Mouse (Mus musculus): ENCODE measurements at regions not wholly inside any gene's neighbourhood (a gene's known extent, or its start where the extent isn't known, plus 50 kb on each side); places are given as distances from the start of the nearest gene placed in this dataset.

DNA sequence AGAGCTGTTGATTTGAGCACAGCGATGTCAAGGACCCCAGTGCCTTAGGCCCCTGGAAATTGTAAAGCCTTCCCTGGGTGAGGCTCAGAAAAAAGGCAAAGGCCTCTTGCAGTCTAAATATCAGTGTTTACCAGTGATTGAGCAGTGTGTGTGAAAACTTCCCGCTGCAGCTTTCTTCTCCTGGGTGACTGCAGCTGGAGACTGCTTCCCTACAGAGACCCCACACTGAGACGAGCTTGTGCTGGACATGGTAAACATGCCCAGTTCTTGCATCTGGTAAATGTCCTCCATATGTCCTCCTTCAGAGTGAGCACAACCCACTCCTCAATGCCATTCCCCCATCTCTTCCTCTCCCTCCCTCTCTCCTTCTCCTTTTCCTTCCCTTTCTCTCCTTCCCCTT lies 58.8 kb upstream of the Igfbp3 start:
- no peaks in the 10 kb centered on the region for H3K9me3 ChIP-seq (replicated peaks; ENCODE audit: control insufficient read depth, low read length)
- H3K4me2 ChIP-seq (ENCODE audit: low read depth, low read length) = no peak overlapping the region
- no peak for ATAC-seq (replicated peaks; ENCODE audit: insufficient number of reproducible peaks, low FRiP score, low TSS enrichment, low read depth)
- H3K4me3 ChIP-seq (ENCODE audit: low read depth, low read length) = no peak overlapping the region
- WGBS = 34% methylated on average over 3 of the region's 3 CpGs
- H3K4me1 ChIP-seq (ENCODE audit: control insufficient read depth, insufficient read depth, low read length) = no peaks in the 10 kb centered on the region
- no peak overlapping the region for H3K27ac ChIP-seq (replicated peaks; ENCODE audit: low read depth, low read length)
- no peak overlapping the region for H3K9ac ChIP-seq (replicated peaks; ENCODE audit: low read length)
- no peaks in the 10 kb centered on the region for H3K36me3 ChIP-seq (replicated peaks; ENCODE audit: control insufficient read depth, insufficient read depth, low read depth, low read length)
- H3K27me3 ChIP-seq (ENCODE audit: control insufficient read depth, insufficient read depth, low read length) = no peaks in the 10 kb centered on the region
- DNase-seq (ENCODE audit: low spot score) = peak; percentile 15

DNA sequence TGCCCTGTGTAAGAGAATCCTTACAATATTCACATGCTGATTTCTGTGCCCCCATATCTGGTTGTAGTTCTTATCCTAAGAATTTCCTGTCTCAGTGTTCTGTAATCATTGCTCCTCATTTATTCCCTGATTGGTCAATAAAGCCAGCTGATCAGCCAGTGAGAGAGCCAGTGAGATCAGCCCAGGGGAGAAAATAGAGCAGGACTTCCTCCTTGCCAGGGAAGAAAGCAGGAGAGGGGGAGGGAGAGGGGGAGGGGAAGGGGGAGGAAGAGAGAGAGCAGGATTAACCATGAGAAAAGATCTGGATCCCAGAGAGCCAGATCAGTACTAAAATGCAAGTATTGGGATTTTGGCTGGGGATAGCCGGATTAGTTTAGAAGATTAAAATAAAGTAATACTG lies 57.2 kb upstream of the Igfbp3 start:
- no peak overlapping the region for H3K9ac ChIP-seq (replicated peaks; ENCODE audit: low read length)
- H3K36me3 ChIP-seq (replicated peaks; ENCODE audit: control insufficient read depth, insufficient read depth, low read depth, low read length) = no peaks in the 10 kb centered on the region
- no peak overlapping the region for H3K4me3 ChIP-seq (ENCODE audit: low read depth, low read length)
- H3K27ac ChIP-seq (replicated peaks; ENCODE audit: low read depth, low read length) = no peak overlapping the region
- DNase-seq (ENCODE audit: low spot score) (no peak), ATAC-seq (replicated peaks; ENCODE audit: insufficient number of reproducible peaks, low FRiP score, low TSS enrichment, low read depth) (no peak)
- H3K4me2 ChIP-seq (ENCODE audit: low read depth, low read length) = no peak overlapping the region
- H3K9me3 ChIP-seq (replicated peaks; ENCODE audit: control insufficient read depth, low read length) = no peaks in the 10 kb centered on the region
- no peaks in the 10 kb centered on the region for H3K4me1 ChIP-seq (ENCODE audit: control insufficient read depth, insufficient read depth, low read length)
- no peaks in the 10 kb centered on the region for H3K27me3 ChIP-seq (ENCODE audit: control insufficient read depth, insufficient read depth, low read length)
- 87% methylated on average over 1 of the region's 1 CpGs for WGBS

DNA sequence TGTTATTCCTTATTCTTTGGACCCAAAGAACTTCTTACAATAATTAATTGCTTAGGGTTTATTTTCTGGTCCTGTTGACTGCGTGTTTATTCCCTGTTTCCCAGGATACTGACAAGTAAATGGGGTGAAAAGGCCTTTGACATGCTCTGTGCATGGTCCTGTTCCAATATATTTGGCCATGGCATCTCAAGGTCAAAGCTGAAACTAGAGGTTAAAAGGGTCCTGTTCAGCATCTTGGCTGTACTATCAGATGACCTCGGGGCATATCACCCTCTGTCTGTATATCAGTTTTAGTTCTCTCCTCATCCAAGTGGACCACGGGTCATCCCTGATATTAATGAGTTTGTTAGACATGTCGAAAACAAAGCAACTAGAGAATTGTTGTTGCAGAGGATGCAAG lies 50.2 kb upstream of the Igfbp3 start:
- no peak overlapping the region for H3K4me2 ChIP-seq (ENCODE audit: low read depth, low read length)
- no peak overlapping the region for H3K4me3 ChIP-seq (ENCODE audit: low read depth, low read length)
- H3K27me3 ChIP-seq (ENCODE audit: control insufficient read depth, insufficient read depth, low read length) = no peaks in the 10 kb centered on the region
- no peaks in the 10 kb centered on the region for H3K4me1 ChIP-seq (ENCODE audit: control insufficient read depth, insufficient read depth, low read length)
- no peak overlapping the region for H3K9ac ChIP-seq (replicated peaks; ENCODE audit: low read length)
- 86% methylated on average over 4 of the region's 4 CpGs for WGBS
- H3K36me3 ChIP-seq (replicated peaks; ENCODE audit: control insufficient read depth, insufficient read depth, low read depth, low read length) = no peaks in the 10 kb centered on the region
- H3K9me3 ChIP-seq (replicated peaks; ENCODE audit: control insufficient read depth, low read length) = no peaks in the 10 kb centered on the region
- DNase-seq (ENCODE audit: low spot score) (no peak), ATAC-seq (replicated peaks; ENCODE audit: insufficient number of reproducible peaks, low FRiP score, low TSS enrichment, low read depth) (no peak)
- no peak overlapping the region for H3K27ac ChIP-seq (replicated peaks; ENCODE audit: low read depth, low read length)

Measured in embryonic facial prominence, embryonic 11.5 days (tissue).